Mouse (Mus musculus) kidney, adult 2 months (tissue): ENCODE measurements around the gene Pparg. TPM values are rescaled to one million over a fixed set of nuclear protein-coding genes. Genes with fewer than 3 reads are reported as not detected.
A peak's percentile ranks its signal among the peaks of the same experiment; 100 is the strongest.

Experiments used
- DNase-seq: peaks from one replicate; pipeline ENCODE4 v3.0.0; 2021
- H3K27ac ChIP-seq: fragments of 200-500 bp; 2 replicates; pipeline ENCODE4 v1.5.1; 2012; ENCODE audit warnings: low read depth, low read length, control low read depth, inconsistent platforms; ENCODE audit not compliant: insufficient read depth
- H3K27me3 ChIP-seq: fragments of 200-500 bp; replicated peaks from 2 replicates; pipeline ENCODE4 v1.6.1; 2012; ENCODE audit warnings: mild to moderate bottlenecking, moderate library complexity, low read length, inconsistent platforms; ENCODE audit not compliant: control insufficient read depth, insufficient read depth
- H3K36me3 ChIP-seq: fragments of 200-500 bp; 2 replicates; pipeline ENCODE4 v1.6.1; 2012; ENCODE audit warnings: mild to moderate bottlenecking, moderate library complexity, low read length, inconsistent platforms; ENCODE audit not compliant: control insufficient read depth, insufficient read depth
- H3K4me1 ChIP-seq: fragments of 200-500 bp; 2 replicates; pipeline ENCODE4 v1.6.1; 2011; ENCODE audit warnings: low read length; ENCODE audit not compliant: control insufficient read depth, insufficient read depth
- H3K4me3 ChIP-seq: fragments of 200-500 bp; 2 replicates; pipeline ENCODE4 v1.5.1; 2011; ENCODE audit warnings: mild to moderate bottlenecking, low read depth, low read length, control low read depth; ENCODE audit not compliant: insufficient read depth
- CTCF ChIP-seq: fragments of 200-500 bp; conservative IDR thresholded peaks from 2 replicates; pipeline ENCODE4 v1.5.1; 2011; ENCODE audit warnings: low read depth, mild to moderate bottlenecking, control low read depth, low read length, moderate library complexity, mixed read lengths; ENCODE audit not compliant: insufficient read depth, insufficient read length
- POLR2A ChIP-seq: fragments of 200-500 bp; IDR thresholded peaks from one replicate; pipeline ENCODE4 v1.6.1; 2011; ENCODE audit warnings: low read depth, low read length, control low read depth
- WGBS: fragments of 180-500 bp; shearing (Covaris S2); methylation state at CpG from one replicate; pipeline ENCODE4 v1.1.7; 2018; 5-methylcytosine and 5-hydroxymethylcytosine counted together
- polyA plus RNA-seq: library from polyadenylated mRNA; depleted of rRNA; stranded (reverse); fragments of >200 nt; gene quantifications from 2 replicates; pipeline ENCODE4 v1.2.3, GENCODE M21; 2012

Gene Pparg
- polyA plus RNA-seq, 1 experiment, result 13.5 TPM

DNA sequence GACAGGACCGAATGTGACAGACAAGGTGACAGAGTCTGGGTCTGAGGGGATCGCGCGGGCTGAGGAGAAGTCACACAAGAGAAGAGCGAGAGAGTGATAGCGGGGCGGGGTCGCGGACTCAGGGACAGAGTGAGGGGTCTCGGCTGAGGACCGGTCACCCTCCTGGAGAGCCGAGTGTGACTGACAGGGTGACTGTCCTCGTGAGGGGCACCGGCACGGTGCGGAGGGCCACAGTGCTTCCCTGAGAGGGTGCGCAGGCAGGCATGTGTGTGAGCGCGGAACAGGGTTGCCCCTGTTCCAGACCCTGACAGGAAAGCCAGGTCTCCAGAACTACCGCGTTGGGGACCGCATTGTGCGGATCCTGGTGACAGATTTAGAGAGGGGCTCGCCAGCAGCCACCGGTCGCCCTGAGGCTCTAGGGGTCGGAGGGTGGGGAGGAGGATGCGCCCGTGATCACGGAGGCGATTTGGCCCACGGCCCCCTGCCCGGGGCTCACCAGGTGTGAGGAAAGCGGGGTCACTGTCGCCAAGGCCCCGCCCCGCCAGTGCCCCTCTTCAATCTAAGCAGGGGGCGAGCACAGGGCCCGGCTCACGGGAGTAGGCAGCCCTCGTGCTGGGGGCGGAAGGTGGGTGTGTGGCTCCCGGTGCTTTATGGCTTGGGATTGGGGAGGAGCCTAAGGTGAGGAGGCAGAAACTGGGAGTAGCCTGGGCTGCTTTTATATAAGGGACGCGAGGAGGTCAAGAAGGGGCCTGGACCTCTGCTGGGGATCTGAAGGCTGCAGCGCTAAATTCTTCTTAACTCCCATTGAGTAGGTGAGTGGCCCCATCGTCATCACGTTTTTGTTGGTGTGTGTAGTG lies 1.1 kb downstream of the Pparg start:
- Histone ChIP-seq H3K36me3 (no peaks in the 10 kb centered on the region), H3K4me1 (no peaks in the 10 kb centered on the region), H3K27me3 (0 out of 2 replicates have a peak, but pooled peaks cover 1% of the 10 kb centered on the region), H3K27ac (no peak overlapping the region), H3K4me3 (peak overlapping the region; percentile 63)
- DNase-seq, result no peak
- 8% methylated on average over 48 of the region's 48 CpGs for WGBS
- no peak for TF ChIP-seq CTCF
- TF ChIP-seq POLR2A, result no peak

DNA sequence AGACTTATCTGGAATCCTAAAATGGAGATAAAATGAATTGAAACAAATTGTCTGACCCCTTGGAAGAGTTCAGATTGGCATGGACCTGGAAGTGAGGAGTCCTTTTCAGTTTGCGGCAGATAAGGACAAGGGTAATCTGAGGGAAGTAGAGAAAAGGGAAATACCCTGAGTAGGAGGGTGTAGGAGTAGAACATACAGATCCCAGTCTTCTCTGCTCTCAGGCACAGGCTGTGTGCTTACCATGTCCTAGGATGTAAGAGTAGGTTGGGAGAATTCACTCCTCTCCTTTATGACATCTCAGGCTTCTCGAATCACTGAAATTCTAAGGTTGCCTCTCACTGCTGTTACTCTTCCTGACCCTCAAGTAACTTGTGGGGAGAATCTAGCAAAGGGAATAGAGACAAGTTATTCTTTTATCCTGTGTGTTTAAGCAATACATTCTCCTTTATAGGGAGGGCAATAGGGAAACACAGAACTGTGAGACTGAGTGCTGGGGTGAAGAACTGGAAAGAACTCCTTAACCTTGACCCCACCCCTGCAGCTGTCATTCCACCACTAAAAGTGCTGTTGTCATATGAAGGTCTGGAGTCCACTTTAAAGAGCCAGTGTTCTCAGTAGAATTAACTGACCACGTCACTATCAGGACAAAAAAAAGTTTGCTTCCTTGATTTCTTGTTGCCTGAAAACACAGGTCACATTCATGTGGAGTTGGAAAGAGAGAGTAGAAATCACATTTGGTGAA lies 6.3 kb downstream of the Pparg start:
- Histone ChIP-seq H3K27me3 (no peaks in the 10 kb centered on the region), H3K4me3 (no peak overlapping the region), H3K36me3 (no peaks in the 10 kb centered on the region), H3K4me1 (no peaks in the 10 kb centered on the region), H3K27ac (no peak overlapping the region)
- no peak for TF ChIP-seq CTCF
- no peak for TF ChIP-seq POLR2A
- no peak for DNase-seq
- 64% methylated on average over 3 of the region's 3 CpGs for WGBS

DNA sequence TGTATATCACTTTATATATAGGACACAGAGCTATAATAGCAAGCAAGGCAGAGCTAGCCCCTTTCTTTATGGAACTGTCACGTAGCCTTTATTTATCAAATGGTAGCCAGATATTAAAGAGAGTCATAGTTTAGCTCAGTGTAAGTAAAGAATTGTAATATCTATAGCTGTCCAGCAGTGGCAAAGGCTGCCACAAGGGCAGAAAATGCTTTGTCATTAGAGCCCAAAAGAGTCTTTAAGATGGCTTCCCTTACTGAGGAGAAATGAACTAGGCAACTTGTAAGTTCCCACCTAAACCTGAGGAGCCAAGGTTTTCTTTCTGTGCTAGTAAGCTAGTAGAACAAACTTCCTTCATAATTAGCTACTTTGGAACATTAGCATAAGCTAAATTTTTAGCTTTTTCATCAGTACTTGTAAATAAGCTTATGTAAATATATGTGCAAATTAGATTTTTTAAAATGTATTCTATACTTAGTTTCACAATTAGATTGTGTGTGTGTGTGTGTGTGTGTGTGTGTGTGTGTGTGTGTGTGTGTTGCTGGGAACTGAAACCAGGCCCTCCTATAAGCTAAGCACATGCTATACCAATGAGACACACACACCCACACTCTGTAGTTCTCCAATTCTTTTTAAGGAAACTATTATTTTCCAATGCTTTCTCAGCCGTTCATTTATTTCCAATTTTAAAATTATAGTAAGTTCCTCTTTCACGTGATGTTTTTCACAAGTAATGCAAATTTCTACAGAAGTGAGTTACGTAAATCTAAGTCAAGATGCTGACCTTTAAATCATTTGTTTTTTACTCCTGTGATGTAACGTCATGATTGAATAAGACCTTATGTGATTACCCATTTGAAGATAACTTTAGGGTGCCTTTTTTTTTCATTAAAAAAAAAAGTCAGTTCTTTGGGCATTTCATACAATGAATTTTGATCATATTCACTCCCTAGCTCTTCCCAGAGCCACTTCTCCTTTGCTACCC lies 14.4 kb downstream of the Pparg start:
- Histone ChIP-seq H3K4me3 (no peak overlapping the region), H3K4me1 (no peaks in the 10 kb centered on the region), H3K36me3 (no peaks in the 10 kb centered on the region), H3K27me3 (no peaks in the 10 kb centered on the region), H3K27ac (no peak overlapping the region)
- no peak for DNase-seq
- TF ChIP-seq CTCF (no peak), POLR2A (no peak)
- WGBS, result 88% methylated on average over 5 of the region's 5 CpGs

DNA sequence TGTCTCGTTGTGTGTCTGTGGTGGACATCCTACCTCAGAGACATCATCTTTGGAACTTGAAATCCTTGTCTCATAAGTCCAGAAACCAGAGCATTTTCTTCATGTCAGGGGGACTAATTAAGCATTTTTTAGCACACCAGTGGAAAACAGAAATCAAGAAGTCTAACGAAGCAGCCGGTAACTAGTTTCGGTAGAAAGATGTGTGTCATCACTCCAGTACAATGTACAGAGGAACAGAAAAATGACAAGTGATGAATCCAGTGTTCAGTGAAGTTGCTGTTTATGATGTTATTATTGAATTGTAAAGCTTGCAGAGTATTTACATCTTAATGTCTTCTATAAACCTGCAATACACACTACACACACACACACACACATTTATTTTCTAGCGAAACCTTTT lies 19.8 kb downstream of the Pparg start:
- H3K4me3 ChIP-seq, result no peak overlapping the region
- no peak for DNase-seq
- no peak for TF ChIP-seq CTCF
- TF ChIP-seq POLR2A, result no peak
- no peak overlapping the region for H3K27ac ChIP-seq
- WGBS, result 81% methylated on average over 5 of the region's 5 CpGs
- peaks cover 2% of the 10 kb centered on the region; the same call in 1 of the 2 replicates for H3K4me1 ChIP-seq
- H3K27me3 ChIP-seq, result no peaks in the 10 kb centered on the region
- no peaks in the 10 kb centered on the region for H3K36me3 ChIP-seq

DNA sequence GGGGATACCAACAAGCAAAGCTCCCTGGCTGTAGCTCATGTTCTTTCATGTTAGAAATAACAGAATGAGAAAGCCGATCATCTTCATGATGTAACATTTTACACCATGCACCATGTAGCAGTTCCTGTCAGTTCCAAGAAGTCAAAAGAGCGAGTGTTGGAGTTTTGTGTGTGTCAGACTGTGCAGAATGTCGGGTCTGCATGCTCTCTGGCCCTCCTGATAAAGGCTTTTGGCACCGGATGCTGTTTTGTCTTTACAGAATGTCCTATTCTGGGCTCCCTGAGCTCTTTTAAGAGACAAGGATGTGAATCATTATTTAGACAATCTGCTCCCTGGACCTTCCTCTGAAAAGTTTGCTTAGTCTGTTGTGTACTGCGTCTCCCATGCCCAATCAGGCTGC lies 22.0 kb downstream of the Pparg start:
- DNase-seq, result peak; percentile 67
- Histone ChIP-seq H3K27ac (peak overlapping the region; percentile 71), H3K36me3 (no peaks in the 10 kb centered on the region), H3K4me1 (peaks cover 2% of the 10 kb centered on the region; the same call in 1 of the 2 replicates), H3K27me3 (no peaks in the 10 kb centered on the region), H3K4me3 (no peak overlapping the region)
- WGBS, result 48% methylated on average over 5 of the region's 5 CpGs
- no peak for TF ChIP-seq POLR2A
- TF ChIP-seq CTCF, result no peak

DNA sequence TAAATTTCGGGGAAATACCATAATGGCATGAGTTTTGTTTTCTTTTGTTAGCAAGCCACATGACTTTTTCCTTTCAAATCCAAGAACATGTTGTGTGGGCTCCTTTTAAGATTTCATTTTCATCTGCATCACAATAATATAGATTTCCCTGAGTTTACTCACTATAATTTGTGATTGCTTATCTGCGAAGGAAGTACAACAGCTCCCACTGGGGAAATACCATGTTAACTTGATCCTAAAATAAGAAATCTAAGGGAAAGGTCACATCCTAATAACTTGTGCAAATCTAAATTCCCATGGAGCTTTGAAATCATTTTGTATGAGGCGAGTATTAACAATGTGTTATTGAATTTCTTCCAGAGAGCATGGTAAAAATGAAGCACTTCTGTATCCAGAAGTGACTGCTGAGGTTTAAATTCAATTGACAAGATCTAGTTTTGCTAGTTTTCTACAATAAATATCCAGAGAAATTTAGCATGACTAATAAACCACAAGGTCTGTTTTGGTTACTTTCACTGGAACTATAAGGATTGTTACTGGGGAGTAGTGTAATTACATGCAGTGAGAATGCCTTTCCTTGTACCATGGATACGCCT lies 29.3 kb downstream of the Pparg start:
- Histone ChIP-seq H3K36me3 (no peaks in the 10 kb centered on the region), H3K27me3 (no peaks in the 10 kb centered on the region), H3K4me1 (no peaks in the 10 kb centered on the region), H3K27ac (no peak overlapping the region), H3K4me3 (no peak overlapping the region)
- 68% methylated on average over 4 of the region's 4 CpGs for WGBS
- TF ChIP-seq POLR2A (no peak), CTCF (no peak)
- peak; percentile 4 for DNase-seq
